Mouse (Mus musculus) megakaryocyte progenitor cell, adult 5-6 weeks (primary cell): ENCODE data around the gene Cers4. TPM values are rescaled to one million over a fixed set of nuclear protein-coding genes. Genes with fewer than 3 reads are reported as not detected.

Experiments used
- ATAC-seq: replicated peaks from 2 replicates; pipeline ENCODE4 v1.8.0; 2016; ENCODE audit warnings: mild to moderate bottlenecking, moderate TSS enrichment, inconsistent platforms; ENCODE audit not compliant: poor library complexity
- total RNA-seq, 2 experiments: library from RNA; stranded (forward) in 1 of 2; stranded (reverse) in 1 of 2; fragments of 157-497, 149-512 nt in 1 of 2; fragments of 200-1000 nt in 1 of 2; gene quantifications; 2 replicates each; pipeline versions ENCODE4 v1.2.3 to v1.2.4; 2015 to 2017

Cers4 gene
- total RNA-seq (2015) (1.8 and 3.2 TPM in 2 replicates), total RNA-seq (2017) (0.67 and 3.2 TPM in 2 replicates)

DNA sequence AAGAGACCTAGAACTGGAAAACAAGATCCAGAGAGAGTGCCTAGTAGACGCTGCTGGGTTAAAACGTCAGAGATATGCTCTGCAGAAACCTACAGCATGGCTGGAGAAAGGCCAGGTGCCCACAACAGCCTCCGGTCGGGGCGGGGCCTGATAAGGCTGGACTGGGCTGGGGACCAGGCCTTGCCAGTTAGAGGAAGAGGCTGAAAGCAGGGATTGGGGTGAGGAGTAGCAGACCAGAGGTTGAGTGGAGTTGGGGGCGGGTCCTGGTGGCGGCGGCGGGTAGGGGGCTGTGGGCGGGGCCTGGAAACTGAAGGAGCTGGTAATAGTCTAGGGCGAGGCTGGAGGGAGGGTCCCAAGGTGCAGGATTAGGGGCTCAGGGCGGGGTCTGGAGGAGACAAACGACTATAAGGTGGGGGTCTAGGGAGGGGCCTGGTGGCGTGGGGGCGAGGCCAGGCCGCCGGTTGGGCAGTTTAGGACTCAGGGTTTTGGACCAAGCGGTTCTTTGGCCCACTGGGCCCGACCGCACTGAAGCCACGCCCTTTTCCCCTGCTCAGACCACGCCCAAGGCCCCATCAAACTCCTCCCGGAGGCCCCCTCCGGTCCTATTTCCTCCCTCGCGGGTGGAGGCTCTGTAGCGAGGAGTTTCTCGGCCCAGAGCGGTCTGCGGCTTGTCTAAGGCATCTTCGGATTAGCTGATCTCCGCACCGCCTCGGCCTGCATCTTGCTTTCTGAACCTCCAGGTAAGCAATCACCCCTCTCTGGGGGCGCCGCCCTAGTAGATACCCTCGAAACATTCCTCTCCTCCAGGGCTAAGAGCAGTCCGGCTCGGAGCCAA, at the start of gene Cers4:
Cers4 (plus strand) TSS at position 176 of the 835 bp plus-strand sequence.
- peak; percentile 82 for ATAC-seq

DNA sequence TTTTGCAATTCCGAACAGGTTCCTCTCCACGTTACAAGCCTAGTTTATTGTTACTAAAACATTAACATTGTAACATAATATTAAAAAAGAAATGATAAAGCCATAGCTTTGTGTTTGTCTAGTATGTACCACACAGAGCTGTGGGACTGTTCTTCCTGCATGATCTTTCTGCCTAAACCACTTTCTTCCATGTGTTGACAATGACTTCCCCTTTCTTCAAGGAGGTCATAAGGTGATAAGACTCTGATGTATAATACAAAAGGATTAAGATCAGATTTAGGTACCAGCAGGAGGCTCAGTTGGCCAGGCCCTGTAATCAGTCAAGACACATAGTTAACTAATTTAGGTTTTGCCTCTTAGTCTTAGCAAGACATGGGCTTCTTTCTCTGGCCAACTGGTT, 34.7 kb upstream of the Cers4 start:
- ATAC-seq: peak; percentile 60

DNA sequence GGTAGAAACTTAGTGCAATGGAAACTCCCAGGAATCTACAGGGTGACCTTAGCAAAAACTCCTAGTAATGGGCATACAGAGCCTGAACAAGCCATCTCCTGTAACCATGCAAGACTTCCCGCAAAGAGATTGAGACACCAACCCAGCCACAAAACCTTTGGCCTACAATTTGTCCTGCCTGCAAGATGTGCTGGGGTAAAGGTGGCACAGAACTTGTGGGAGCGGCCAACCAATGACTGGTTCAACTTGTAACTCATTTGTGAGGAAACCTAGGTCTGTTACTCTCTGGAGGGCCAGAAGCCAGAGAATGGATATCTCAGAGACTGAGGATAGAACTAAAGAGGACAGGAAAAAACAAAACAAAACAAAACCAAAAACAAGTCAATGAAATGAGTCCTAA, 29.8 kb upstream of the Cers4 start:
- ATAC-seq: no peak

DNA sequence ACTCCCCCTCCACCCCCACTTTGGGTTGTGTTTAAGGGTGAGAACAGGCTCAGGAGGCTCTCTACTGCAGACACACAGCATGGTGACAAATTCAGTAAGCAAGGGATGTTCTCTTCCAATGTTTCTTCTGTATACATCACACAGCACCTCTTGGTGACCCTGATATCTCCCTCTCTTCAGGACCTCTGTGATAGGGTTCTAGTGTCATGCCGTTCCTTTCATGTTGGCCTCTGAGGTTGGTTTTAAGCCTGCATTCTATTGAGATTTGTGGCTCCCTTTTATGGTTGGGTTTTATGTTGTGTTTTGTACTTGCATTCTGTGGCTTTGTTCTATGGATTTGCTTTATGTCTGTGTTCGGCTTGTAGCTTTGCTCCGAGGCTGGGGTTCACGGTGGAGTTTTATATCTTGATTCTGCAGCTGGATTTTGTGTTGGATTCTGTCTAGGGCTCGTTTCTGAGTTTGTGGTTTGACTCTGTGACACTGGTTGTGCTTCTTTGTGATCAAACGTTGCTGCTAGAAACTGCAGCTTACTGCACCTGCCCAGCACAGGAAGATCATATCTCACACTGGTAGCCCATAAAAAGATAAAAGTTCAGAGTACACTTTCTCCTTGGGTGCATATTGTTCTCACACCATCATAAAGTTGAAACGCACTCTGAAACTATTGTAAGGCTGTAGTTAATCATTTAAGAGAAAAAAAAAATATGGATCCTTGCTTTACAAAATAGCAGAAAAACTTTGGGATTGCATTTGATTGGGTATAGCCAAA, 18.2 kb upstream of the Cers4 start:
- ATAC-seq: no peak

DNA sequence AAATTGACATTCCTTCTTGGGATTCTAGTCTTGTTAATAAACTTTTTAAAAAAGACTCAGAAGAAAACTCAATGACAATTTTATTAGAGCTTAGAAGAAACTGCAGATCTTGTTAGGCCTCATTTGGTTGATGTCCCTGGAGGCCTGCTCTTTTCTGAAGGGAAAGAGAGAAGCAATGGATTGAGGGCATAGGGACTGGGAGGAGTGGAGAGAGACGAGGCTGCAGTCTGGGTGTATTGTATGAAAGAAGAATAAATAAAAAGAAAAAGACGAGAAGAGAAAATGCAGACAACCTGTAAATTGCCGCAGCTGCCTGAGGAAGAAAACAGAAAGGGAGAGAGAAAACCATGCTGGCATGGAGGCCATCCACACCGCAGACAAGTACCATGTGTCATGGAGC, 11.7 kb upstream of the Cers4 start:
- ATAC-seq: no peak

DNA sequence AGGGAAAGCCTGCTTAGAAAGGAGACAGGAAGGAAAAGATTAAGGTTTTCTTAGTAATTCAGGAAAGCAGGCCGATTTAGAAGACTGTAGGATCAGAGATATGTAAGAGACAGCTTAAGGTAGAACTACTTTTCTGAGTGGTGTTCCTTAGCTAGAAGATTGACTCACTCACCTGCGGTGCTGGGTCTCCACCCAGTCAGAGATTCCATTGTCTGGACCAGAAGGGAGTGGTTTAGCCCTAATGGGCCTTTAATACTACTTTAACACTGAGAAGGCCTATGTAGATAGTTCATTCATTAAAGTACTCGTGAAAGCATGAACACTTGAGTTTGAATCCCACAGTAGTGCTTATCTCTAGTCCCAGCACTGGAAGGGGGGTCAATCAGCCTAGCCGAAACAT, 11.2 kb upstream of the Cers4 start:
- ATAC-seq: no peak

DNA sequence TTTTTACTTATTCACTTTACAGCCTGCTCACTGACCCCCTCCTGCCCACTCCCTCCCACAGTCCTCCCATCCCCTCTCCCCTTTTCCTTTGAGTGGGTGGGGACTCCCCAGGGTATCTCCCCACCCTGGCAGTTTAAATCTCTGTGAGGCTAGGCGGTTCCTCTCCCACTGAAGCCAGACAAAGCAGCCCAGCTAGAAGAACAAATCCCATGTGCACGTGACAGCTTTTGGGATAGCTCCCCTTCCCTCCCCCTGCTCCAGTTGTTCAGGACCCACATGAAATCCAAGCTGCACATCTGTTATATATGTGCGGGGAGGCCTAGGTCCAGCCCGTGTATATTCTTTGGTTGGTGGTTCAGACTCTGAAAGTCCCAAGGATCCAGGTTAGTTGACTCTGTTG, 10.3 kb upstream of the Cers4 start:
- no peak for ATAC-seq

DNA sequence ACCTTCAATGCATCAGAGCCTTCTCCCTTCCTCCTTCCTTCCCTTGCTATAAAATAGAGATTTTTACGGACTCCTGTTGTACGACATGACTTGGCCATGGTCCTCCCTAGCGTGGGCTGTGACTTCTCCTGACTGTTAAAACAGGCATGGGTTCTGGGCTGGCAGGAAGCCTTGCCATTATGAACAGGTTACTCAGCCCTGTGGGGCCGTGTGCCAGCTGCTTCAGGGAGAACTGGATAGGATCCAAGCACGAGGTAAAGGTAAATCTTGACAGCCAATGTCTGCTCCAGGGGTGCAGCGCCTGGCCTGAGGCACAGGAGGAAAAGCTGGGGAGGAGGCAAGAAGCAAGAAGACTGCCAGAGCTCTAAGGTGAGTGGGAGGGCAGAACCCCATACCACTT, 9.5 kb upstream of the Cers4 start:
- ATAC-seq: no peak

DNA sequence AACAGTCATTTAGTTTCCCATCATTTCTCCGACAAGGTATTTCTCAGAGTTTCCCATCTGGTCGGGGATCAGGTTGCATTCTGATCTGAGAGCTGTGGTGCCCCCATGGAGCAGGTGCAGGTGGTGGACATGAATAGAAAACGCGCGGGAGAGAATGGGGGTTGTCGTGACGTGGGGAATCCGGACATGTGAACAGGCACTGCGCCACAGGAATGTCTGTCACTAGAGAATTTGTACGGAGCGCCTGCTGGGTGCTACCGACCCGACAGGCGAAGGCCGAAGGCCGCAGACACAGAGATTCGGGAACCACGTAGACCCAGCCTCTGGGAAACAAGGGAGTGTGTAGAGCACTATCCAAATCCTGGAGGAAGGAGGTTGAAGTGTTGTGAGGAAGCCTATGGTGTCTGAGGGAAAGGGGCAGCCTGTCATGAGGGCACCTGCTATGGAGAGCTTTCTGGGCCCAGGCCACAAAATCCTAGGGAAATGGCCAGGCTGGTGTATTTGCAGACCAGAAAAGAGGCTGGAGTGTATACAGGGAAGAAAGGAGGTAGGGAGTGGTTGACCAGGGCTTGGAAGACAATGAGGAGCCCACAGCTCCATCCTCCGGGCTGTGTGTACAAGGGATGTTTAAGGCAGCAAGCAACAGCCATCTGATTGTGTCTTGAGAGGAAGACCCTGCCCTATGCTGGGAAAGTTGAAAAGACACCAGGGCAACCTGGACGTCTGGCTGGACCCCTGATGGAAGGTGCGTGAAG, 1.0 kb downstream of the Cers4 start:
- ATAC-seq: peak; percentile 38

DNA sequence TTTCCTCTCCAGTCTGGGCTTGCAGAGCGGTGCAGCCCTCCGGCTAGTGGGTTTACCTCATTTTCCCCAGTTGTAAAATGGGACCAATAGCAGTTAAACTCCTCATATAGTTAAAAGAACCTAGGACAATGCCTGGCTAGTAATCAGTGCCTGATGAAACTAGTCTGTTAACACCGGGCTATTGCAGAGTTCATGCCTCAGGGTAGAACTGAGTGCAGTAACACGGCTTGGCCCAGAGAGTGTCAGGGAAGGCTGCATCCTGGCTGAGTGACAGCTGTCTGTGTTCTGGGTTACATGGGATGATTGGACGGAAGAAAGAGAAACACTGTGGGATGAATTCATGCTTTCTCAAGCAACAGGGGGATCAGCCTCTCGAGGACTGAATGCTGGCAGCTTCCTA, 3.1 kb downstream of the Cers4 start:
- ATAC-seq: no peak

DNA sequence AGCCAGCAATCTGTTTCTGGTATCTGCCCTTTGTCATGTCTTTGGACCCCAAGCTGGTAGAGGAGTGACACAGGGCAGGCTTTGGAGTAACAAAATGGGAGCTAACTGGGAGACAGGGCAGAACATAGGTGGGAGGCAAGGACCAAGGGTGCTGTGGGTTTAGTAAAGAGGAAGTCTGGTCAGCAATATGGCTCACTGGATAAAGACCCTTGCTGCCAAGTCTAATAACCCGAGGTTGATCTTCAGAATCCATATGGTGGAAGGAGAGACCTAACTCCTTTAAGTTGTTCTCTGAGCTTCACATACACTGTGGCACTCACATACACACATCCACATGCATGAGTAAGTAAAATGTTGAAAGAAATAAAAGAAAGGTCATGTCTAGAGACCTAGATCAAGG, 4.8 kb downstream of the Cers4 start:
- ATAC-seq: no peak

DNA sequence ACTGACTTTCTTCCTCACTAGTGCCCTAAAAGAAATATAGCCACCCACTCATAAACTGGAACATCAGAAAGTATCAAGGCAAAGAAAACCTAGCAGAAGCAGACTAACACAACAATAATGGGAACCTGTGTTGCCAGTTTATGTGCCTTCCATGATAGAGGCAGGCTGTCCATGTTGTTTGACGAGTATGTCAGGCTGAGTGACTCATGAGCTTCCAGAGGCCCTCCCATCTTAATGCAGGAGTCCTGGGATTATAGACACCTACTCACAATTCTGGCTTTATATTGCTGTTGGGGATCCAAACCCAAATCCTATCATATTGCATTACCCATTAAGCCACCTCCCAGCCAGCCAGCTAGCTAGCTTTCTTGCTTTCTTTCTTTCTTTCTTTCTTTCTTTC, 12.5 kb downstream of the Cers4 start:
- ATAC-seq: no peak

DNA sequence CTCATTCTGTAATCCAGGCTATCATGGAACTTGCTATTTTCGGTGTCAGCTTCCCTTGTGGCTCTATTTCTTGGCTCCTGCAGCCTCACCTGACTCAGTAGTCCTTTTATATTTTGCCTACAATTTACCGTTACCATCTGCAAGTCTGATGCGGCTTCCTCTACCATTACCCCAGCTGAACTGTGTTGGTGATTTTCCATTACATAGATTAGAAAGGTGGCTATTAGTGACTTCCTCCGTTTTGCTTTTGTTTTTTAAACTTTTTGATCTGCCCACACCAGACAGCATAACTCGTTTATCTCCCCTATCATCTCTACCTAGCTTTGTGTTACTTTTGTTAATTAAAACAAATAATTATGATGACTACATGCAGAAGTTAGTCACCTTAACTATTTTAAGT, 14.7 kb downstream of the Cers4 start:
- ATAC-seq: no peak

DNA sequence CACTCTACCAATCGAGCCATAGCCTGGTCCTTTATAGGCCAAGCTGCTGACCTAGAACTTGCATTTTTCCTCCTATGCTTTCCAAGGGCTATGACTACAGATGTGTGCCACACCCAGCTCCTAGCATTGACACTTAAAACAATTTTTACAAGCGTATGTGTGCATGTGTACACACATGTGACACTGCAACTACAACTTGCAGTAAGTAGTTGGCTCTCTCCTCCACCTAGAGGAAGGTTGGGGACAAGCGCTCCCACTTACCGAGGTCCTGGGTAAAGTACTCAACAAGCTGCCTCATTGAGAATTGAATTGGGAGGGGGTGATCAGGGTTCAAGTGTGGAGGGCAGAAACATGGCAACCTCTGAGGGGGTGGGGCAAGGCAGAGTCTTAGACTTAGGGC, 18.0 kb downstream of the Cers4 start:
- ATAC-seq: peak; percentile 62

DNA sequence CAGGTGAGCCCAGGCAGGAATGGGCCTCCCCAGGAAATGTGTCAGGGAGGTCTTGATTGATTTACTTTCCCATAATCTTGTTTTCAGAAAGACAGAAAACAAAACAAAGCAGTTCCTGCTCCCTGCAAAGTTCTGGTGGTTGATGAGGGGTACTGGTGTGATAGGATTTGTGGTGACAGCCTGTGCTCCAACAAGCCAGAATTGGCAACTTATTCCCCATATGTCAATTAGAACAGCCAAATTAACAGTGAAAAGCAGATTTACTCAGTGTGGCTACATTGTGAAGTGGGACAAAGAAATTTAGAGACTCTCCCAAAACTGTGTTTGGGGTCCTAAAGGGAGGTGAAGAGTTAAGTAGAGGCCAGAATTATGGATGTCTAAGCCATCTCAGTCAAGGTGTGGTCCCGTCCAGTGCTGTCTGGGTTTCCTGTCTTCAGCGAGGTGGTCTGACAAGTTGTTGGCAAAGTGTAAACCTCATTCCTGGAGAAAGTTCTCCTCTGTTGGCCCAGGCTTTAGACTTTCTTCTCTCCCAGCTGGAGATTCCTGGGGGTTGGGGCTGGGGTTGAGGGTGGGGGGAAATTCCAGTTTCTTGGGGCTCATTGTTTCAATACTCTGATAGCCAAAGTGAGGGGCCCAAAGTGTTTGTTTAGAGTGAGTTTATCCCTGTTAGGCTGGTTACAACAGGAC, 18.7 kb downstream of the Cers4 start:
- no peak for ATAC-seq

DNA sequence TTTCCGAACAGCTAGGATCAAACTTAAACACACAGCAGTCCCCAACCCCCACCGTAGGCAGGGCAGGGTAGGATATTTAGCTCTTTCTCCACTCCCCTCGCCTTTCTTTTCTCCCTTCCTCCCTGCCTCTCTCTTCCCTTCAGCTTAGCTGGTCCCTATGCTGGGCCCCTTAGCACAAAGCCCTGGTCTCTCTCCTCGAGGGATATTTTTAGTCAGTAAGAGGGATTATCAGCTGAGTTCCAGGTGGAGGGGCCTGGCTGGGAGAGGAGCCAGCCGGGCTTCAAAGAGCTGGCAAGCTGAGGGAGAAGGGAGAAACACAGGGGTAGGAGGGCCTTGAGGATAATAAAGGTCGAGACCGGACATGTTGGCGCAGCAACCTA, 19.3 kb downstream of the Cers4 start:
- no peak for ATAC-seq

DNA sequence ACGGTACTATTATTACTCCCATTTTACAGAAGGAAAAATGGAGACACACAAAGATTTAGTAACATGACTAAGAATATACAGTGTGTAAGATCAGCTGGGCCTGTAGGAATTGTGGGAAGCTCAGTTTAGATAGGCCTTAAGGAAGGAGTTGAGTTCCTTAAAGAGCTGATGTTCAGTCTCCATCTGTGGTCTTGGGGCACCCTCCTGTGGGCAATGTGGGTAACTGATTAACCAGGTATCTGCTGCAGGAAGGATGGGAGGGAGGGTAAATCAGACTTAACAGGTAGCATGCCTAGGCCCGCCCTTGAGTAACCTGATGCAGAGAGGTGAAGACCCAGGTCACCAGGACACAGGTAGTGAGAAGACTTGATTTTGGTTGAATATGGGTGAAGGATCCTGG, 23.3 kb downstream of the Cers4 start:
- peak; percentile 84 for ATAC-seq

DNA sequence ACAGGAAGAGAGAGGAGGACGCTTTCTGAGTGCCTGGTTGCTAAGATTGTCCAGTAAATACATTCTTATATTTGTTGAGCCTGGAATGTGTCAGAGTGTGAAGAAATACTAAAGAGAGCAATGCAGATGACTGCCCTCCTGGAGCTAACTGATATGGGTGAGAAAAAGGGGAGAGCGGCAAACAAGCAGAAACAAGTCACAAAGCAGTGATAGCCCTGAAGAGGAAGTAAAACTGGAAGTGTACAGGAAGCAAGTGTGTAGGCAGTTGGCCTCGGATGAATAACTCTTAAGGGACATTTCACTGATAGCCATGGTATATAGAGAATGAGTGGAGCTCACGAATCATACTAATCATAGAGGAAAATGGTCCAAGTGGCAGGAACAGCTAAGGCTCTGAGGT, 28.6 kb downstream of the Cers4 start:
- ATAC-seq: peak; percentile 70

DNA sequence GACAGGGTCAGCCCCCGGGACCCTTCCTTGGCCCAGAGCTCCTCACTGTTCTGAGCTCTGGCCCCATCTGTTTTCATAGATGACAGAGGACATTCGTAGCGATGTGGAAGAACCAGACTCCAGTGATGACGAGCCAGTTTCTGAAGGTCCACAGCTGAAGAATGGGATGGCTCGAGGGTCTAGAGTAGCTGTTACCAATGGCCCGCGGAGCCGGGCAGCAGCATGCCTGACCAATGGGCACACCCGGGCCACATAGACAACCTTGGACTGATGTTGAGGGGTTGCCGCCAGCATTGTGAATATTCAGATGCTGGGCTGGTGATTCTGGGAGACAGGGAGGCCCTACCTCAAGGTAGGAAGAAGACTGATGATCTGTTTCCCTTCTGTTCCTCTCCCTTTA, 30.7 kb downstream of the Cers4 start:
- ATAC-seq: no peak
